Mouse (Mus musculus): ENCODE data around the gene C3.

DNA sequence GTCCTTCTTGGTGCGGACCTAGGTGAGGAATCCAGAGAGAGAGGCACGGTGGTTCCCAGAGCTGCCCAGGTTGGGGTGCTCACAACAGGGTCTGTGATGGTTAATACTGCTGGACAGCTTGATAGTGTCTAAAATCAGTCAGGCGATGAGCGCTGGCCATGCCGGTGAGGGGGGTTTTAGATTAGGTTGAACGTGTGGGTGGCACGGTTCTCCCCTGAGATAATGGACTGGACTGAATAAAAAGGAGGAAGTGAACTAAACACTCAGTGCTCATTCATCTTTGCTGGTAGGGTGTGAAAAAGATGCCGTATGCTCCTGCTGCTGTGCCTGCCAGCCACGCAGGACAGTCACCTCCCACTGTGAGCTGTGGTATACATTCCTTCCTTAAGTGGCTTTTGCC is 4.6 kb downstream of the C3 start:
- no peak for TF ChIP-seq CTCF (IDR thresholded peaks at IDR 0.05; ENCODE audit: low read depth)
- no peak for TF ChIP-seq EP300 (optimal IDR thresholded peaks at IDR 0.05)

Data from stomach, postnatal 0 days (tissue).